Mouse (Mus musculus): Measurements from ENCODE around the gene Efhd2. TPM values are rescaled to one million over a fixed set of nuclear protein-coding genes. Genes with fewer than 3 reads are reported as not detected.

Gene Efhd2
- polyA plus RNA-seq, 1 experiment from 2014 or later, result 53.8 TPM

- Histone ChIP-seq H3K9ac (replicated peaks; ENCODE audit: low read length) (no peak overlapping the region), H3K4me3 (replicated peaks; ENCODE audit: low read depth, low read length) (no peak overlapping the region), H3K9me3 (ENCODE audit: control insufficient read depth, low read length) (no peaks in the 10 kb centered on the region), H3K4me2 (ENCODE audit: low read length) (no peak overlapping the region), H3K27ac (replicated peaks; ENCODE audit: low read depth, low read length) (no peak overlapping the region; the same call in 1 of the 2 replicates), H3K36me3 (ENCODE audit: control insufficient read depth, insufficient read depth, low read length) (peaks cover 31% of the 10 kb centered on the region), H3K27me3 (ENCODE audit: control insufficient read depth, insufficient read depth, low read length) (no peaks in the 10 kb centered on the region), H3K4me1 (ENCODE audit: control insufficient read depth, insufficient read depth, low read length) (no peaks in the 10 kb centered on the region)
- DNase-seq (no peak), ATAC-seq (ENCODE audit: low FRiP score, low TSS enrichment) (no peak)
- WGBS, result 46% methylated on average over 14 of the region's 14 CpGs
Measured at GRCm38 (mm10) chr4:141816776-141817655, 57.7 kb downstream of the Efhd2 start.

- Histone ChIP-seq H3K36me3 (ENCODE audit: control insufficient read depth, insufficient read depth, low read length) (peaks cover 38% of the 10 kb centered on the region), H3K27ac (replicated peaks; ENCODE audit: low read depth, low read length) (peak overlapping the region; percentile 39; the same call in 1 of the 2 replicates), H3K4me3 (replicated peaks; ENCODE audit: low read depth, low read length) (no peak overlapping the region), H3K4me2 (ENCODE audit: low read length) (no peak overlapping the region), H3K4me1 (ENCODE audit: control insufficient read depth, insufficient read depth, low read length) (no peaks in the 10 kb centered on the region), H3K9ac (replicated peaks; ENCODE audit: low read length) (no peak overlapping the region), H3K27me3 (ENCODE audit: control insufficient read depth, insufficient read depth, low read length) (no peaks in the 10 kb centered on the region), H3K9me3 (ENCODE audit: control insufficient read depth, low read length) (no peaks in the 10 kb centered on the region)
- peak; percentile 53 for DNase-seq
- ATAC-seq (ENCODE audit: low FRiP score, low TSS enrichment), result no peak
- WGBS, result 65% methylated on average over 7 of the region's 7 CpGs
Measured at GRCm38 (mm10) chr4:141816267-141816666, 58.5 kb downstream of the Efhd2 start.

GRCm38 (mm10) chr4:141811375-141811774 lies 63.3 kb downstream of the Efhd2 start:
- Histone ChIP-seq H3K27ac (replicated peaks; ENCODE audit: low read depth, low read length) (no peak overlapping the region), H3K4me3 (replicated peaks; ENCODE audit: low read depth, low read length) (no peak overlapping the region), H3K27me3 (ENCODE audit: control insufficient read depth, insufficient read depth, low read length) (no peaks in the 10 kb centered on the region), H3K9ac (replicated peaks; ENCODE audit: low read length) (no peak overlapping the region), H3K4me1 (ENCODE audit: control insufficient read depth, insufficient read depth, low read length) (no peaks in the 10 kb centered on the region), H3K4me2 (ENCODE audit: low read length) (no peak overlapping the region), H3K36me3 (ENCODE audit: control insufficient read depth, insufficient read depth, low read length) (peaks cover 83% of the 10 kb centered on the region), H3K9me3 (ENCODE audit: control insufficient read depth, low read length) (no peaks in the 10 kb centered on the region)
- ATAC-seq (ENCODE audit: low FRiP score, low TSS enrichment), result no peak
- DNase-seq, result no peak
- 95% methylated on average over 7 of the region's 7 CpGs for whole genome bisulfite sequencing

GRCm38 (mm10) chr4:141810975-141811374 lies 63.7 kb downstream of the Efhd2 start:
- Histone ChIP-seq H3K4me2 (ENCODE audit: low read length) (no peak overlapping the region), H3K27ac (replicated peaks; ENCODE audit: low read depth, low read length) (no peak overlapping the region), H3K4me1 (ENCODE audit: control insufficient read depth, insufficient read depth, low read length) (no peaks in the 10 kb centered on the region), H3K9me3 (ENCODE audit: control insufficient read depth, low read length) (no peaks in the 10 kb centered on the region), H3K27me3 (ENCODE audit: control insufficient read depth, insufficient read depth, low read length) (no peaks in the 10 kb centered on the region), H3K36me3 (ENCODE audit: control insufficient read depth, insufficient read depth, low read length) (peaks cover 87% of the 10 kb centered on the region), H3K4me3 (replicated peaks; ENCODE audit: low read depth, low read length) (no peak overlapping the region), H3K9ac (replicated peaks; ENCODE audit: low read length) (no peak overlapping the region)
- DNase-seq (no peak), ATAC-seq (ENCODE audit: low FRiP score, low TSS enrichment) (no peak)
- WGBS, result 91% methylated on average over 2 of the region's 2 CpGs

- H3K4me2 ChIP-seq (ENCODE audit: low read length), result no peak overlapping the region
- peak overlapping the region; percentile 22; the same call in 1 of the 2 replicates for H3K27ac ChIP-seq (replicated peaks; ENCODE audit: low read depth, low read length)
- no peak overlapping the region for H3K4me3 ChIP-seq (replicated peaks; ENCODE audit: low read depth, low read length)
- DNase-seq, result peak; percentile 80
- H3K4me1 ChIP-seq (ENCODE audit: control insufficient read depth, insufficient read depth, low read length), result no peaks in the 10 kb centered on the region
- H3K36me3 ChIP-seq (ENCODE audit: control insufficient read depth, insufficient read depth, low read length), result peaks cover 89% of the 10 kb centered on the region
- no peak overlapping the region for H3K9ac ChIP-seq (replicated peaks; ENCODE audit: low read length)
- H3K9me3 ChIP-seq (ENCODE audit: control insufficient read depth, low read length), result no peaks in the 10 kb centered on the region
- peak; percentile 57; the same call in 1 of the 2 replicates for ATAC-seq (ENCODE audit: low FRiP score, low TSS enrichment)
- H3K27me3 ChIP-seq (ENCODE audit: control insufficient read depth, insufficient read depth, low read length), result no peaks in the 10 kb centered on the region
- 78% methylated on average over 8 of the region's 8 CpGs for WGBS
Measured at GRCm38 (mm10) chr4:141809850-141810464, 64.8 kb downstream of the Efhd2 start.

Other genes starting within 250 kb of the Efhd2 start
- gene Plekhm2, start 210.0 kb downstream of the Efhd2 start, polyA plus RNA-seq (2014; fragmentation: Nextera tagmentation; extraction: Ambion mirVana), result 5.1 and 8.4 TPM in 2 replicates
- not detected in 2 replicates for gene Rsc1a1, start 189.3 kb downstream of the Efhd2 start, polyA plus RNA-seq (2014; fragmentation: Nextera tagmentation; extraction: Ambion mirVana)
- 9.6 and 12.9 TPM in 2 replicates for gene Ddi2, start 151.5 kb downstream of the Efhd2 start, polyA plus RNA-seq (2014; fragmentation: Nextera tagmentation; extraction: Ambion mirVana)
- gene Agmat, start 128.2 kb downstream of the Efhd2 start, polyA plus RNA-seq (2014; fragmentation: Nextera tagmentation; extraction: Ambion mirVana), result not detected in 2 replicates
- gene Dnajc16, start 84.0 kb downstream of the Efhd2 start, polyA plus RNA-seq (2014; fragmentation: Nextera tagmentation; extraction: Ambion mirVana), result 6.0 and 6.7 TPM in 2 replicates
- 18.4 and 18.5 TPM in 2 replicates for gene Casp9, start 81.3 kb downstream of the Efhd2 start, polyA plus RNA-seq (2014; fragmentation: Nextera tagmentation; extraction: Ambion mirVana)
- gene Cela2a, start 48.8 kb downstream of the Efhd2 start, polyA plus RNA-seq (2014; fragmentation: Nextera tagmentation; extraction: Ambion mirVana), result not detected in 2 replicates
- gene Ctrc, start 28.6 kb downstream of the Efhd2 start, polyA plus RNA-seq (2014; fragmentation: Nextera tagmentation; extraction: Ambion mirVana), result not detected in 2 replicates
- 2.4 and 3.6 TPM in 2 replicates for gene Fhad1, start 140.2 kb upstream of the Efhd2 start, polyA plus RNA-seq (2014; fragmentation: Nextera tagmentation; extraction: Ambion mirVana)
- 4.8 and 7.2 TPM in 2 replicates for gene Tmem51, start 209.4 kb upstream of the Efhd2 start, polyA plus RNA-seq (2014; fragmentation: Nextera tagmentation; extraction: Ambion mirVana)

Data from midbrain, embryonic 14.5 days (tissue).